Mouse (Mus musculus): ENCODE results near the gene Tgfb3.

DNA sequence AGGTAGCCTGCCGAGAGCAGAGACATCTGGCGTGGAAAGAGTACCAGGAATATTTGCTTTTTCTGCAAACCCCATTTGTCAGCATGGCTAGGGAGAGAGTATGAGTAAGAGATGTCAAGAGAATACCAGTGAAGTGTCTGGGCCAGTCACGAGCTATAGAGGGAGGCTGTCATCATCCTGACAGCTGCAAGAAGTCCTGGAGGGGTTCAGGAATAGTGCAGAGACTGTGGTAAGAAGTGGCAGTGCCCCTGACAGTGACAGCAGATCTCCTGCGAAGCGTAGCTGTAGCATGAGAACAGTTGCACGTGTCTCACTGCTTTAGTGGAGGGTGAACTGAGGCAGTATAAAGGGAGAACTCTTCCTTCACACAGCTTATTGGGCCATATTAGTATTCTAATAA lies 57.3 kb downstream of the Tgfb3 start:
- TF ChIP-seq CTCF (IDR thresholded peaks at IDR 0.05; ENCODE audit: low read depth) (no peak), EP300 (IDR thresholded peaks at IDR 0.05; ENCODE audit: low read depth) (no peak)
